Mouse (Mus musculus): ENCODE results near the gene Syngr3. TPM values are rescaled to one million over a fixed set of nuclear protein-coding genes. Genes with fewer than 3 reads are reported as not detected.

Gene Syngr3
- total and polyA plus RNA-seq, 3 experiments, result 0.32 to 3.9 (median 0.33) TPM

- Histone ChIP-seq H3K9ac (ENCODE audit: insufficient read depth, low read depth) (no peak overlapping the region), H3K4me1 (ENCODE audit: control insufficient read depth in 1 of 2, insufficient read depth in 2 of 2) (peaks cover 12 to 46% of the 10 kb centered on the region in 2 experiments), H3K79me2 (replicated peaks; ENCODE audit: control insufficient read depth, extremely low read depth, insufficient read depth, poor library complexity, severe bottlenecking) (no peaks in the 10 kb centered on the region), H3K4me2 (ENCODE audit: insufficient read depth, low read depth, poor library complexity, severe bottlenecking) (no peak overlapping the region), H3K27ac (ENCODE audit: insufficient read depth, low read depth) (no peak overlapping the region), H3K27me3 (replicated peaks) (peaks cover 22% of the 10 kb centered on the region), H3K36me3 (replicated peaks in 1 of 2; ENCODE audit: control insufficient read depth in 1 of 2, insufficient read depth in 1 of 2, low read length in 1 of 2) (no peaks in the 10 kb centered on the region), H3K9me3 (replicated peaks; ENCODE audit: low read length) (no peaks in the 10 kb centered on the region), H3K4me3 (replicated peaks in 1 of 3; ENCODE audit: low read depth in 2 of 3, low read length in 2 of 3, poor library complexity in 1 of 3) (no peak overlapping the region)
- dilution Hi-C loops (cut with MboI; ENCODE audit: extremely low pct_ligation_motif_present, extremely low pct_unique_long_range_greater_than_20kb, low sequenced_read_pairs) (no loop called here), in situ Hi-C loops (cut with MboI; ENCODE audit: low pct_ligation_motif_present, low pct_unique_long_range_greater_than_20kb, low sequenced_read_pairs) (no loop called here)
- TF ChIP-seq MAX (IDR thresholded peaks at IDR 0.05; ENCODE audit: low read length) (no peak), EP300 (IDR thresholded peaks at IDR 0.05; ENCODE audit: low read length) (no peak), TBP (conservative IDR thresholded peaks at IDR 0.05; ENCODE audit: low read depth, low read length) (no peak), CTCF (conservative IDR thresholded peaks at IDR 0.05 in 1 of 2, IDR thresholded peaks at IDR 0.05 in 1 of 2; ENCODE audit: low read depth in 2 of 2, low read length in 2 of 2) (no peak), ZNF384 (IDR thresholded peaks at IDR 0.05; ENCODE audit: low read depth, low read length) (no peak), MEF2A (IDR thresholded peaks at IDR 0.05; ENCODE audit: borderline replicate concordance, low read depth, low read length) (no peak), HCFC1 (IDR thresholded peaks at IDR 0.05; ENCODE audit: low read depth, low read length) (no peak), POLR2A (IDR thresholded peaks at IDR 0.05; ENCODE audit: low read depth, low read length) (no peak), MAFK (IDR thresholded peaks at IDR 0.05; ENCODE audit: insufficient replicate concordance, low read length) (no peak)
- no peak for DNase-seq (ENCODE audit: extremely low read depth)
Measured at GRCm38 (mm10) chr17:24646381-24646780, 43.4 kb downstream of the Syngr3 start.

- peaks cover 12 to 46% of the 10 kb centered on the region in 2 experiments for H3K4me1 ChIP-seq (ENCODE audit: control insufficient read depth in 1 of 2, insufficient read depth in 2 of 2)
- TF ChIP-seq ELF1 (IDR thresholded peaks at IDR 0.05; ENCODE audit: low read depth, low read length) (no peak), MXI1 (IDR thresholded peaks at IDR 0.05; ENCODE audit: low read depth, low read length) (no peak), PAX5 (IDR thresholded peaks at IDR 0.05; ENCODE audit: low read length) (no peak), MAZ (IDR thresholded peaks at IDR 0.05; ENCODE audit: low read depth, low read length) (no peak), E2F4 (IDR thresholded peaks at IDR 0.05; ENCODE audit: insufficient replicate concordance, low read depth, low read length) (no peak), JUN (IDR thresholded peaks at IDR 0.05; ENCODE audit: insufficient read depth, low read depth, low read length) (no peak), BHLHE40 (IDR thresholded peaks at IDR 0.05; ENCODE audit: low read depth, low read length) (no peak), GABPA (IDR thresholded peaks at IDR 0.05; ENCODE audit: insufficient replicate concordance, low read depth, low read length) (no peak)
- H3K79me2 ChIP-seq (replicated peaks; ENCODE audit: control insufficient read depth, extremely low read depth, insufficient read depth, poor library complexity, severe bottlenecking), result no peaks in the 10 kb centered on the region
- H3K36me3 ChIP-seq (replicated peaks in 1 of 2; ENCODE audit: control insufficient read depth in 1 of 2, insufficient read depth in 1 of 2, low read length in 1 of 2), result no peaks in the 10 kb centered on the region
- in situ Hi-C loops (cut with MboI; ENCODE audit: low pct_ligation_motif_present, low pct_unique_long_range_greater_than_20kb, low sequenced_read_pairs) (no loop called here), dilution Hi-C loops (cut with MboI; ENCODE audit: extremely low pct_ligation_motif_present, extremely low pct_unique_long_range_greater_than_20kb, low sequenced_read_pairs) (no loop called here)
- no peaks in the 10 kb centered on the region for H3K9me3 ChIP-seq (replicated peaks; ENCODE audit: low read length)
- DNase-seq (ENCODE audit: extremely low read depth), result no peak
- H3K4me3 ChIP-seq (replicated peaks in 1 of 3; ENCODE audit: low read depth in 2 of 3, low read length in 2 of 3, poor library complexity in 1 of 3), result no peak overlapping the region
- peaks cover 22% of the 10 kb centered on the region for H3K27me3 ChIP-seq (replicated peaks)
- no peak overlapping the region for H3K4me2 ChIP-seq (ENCODE audit: insufficient read depth, low read depth, poor library complexity, severe bottlenecking)
- no peak overlapping the region for H3K27ac ChIP-seq (ENCODE audit: insufficient read depth, low read depth)
- no peak overlapping the region for H3K9ac ChIP-seq (ENCODE audit: insufficient read depth, low read depth)
Measured at GRCm38 (mm10) chr17:24645916-24646315, 43.8 kb downstream of the Syngr3 start.
